Mouse (Mus musculus) cerebellum, adult 2 months (tissue): ENCODE measurements around the gene Rc3h1.

ENCODE experiments used
- CTCF ChIP-seq: fragments of 200-500 bp; IDR thresholded peaks from 2 replicates; pipeline ENCODE4 v1.5.1; 2011; ENCODE audit warnings: low read depth, mild to moderate bottlenecking, control low read depth, low read length, moderate library complexity, borderline replicate concordance; ENCODE audit not compliant: insufficient read depth
- POLR2A ChIP-seq: fragments of 200-500 bp; IDR thresholded peaks from 2 replicates; pipeline ENCODE4 v1.6.1; 2011; ENCODE audit warnings: low read length, control low read depth, borderline replicate concordance; ENCODE audit not compliant: insufficient read depth

DNA sequence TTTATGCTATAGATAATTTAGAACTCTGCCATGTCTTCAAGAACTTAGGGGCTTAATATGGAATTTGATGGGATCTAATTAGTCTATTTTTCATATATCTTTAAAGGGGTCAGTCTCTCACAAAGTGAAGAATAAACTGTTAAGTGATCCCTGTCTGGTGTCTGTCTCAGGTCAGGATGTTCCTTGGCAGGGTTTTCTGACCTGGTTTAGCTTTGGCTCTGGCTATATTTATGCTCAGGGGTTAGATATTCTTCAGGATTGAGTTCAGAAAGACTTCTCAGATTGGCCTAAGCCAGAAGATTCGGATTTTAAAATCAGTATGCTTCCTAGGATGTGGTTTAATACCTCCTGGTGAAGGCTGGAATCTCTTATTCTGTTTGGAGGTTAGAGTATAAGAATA is 4.0 kb downstream of the Rc3h1 start:
- no peak for TF ChIP-seq CTCF
- TF ChIP-seq POLR2A, result no peak
